Mouse (Mus musculus): ENCODE measurements around the gene Fubp1. TPM values are rescaled to one million over a fixed set of nuclear protein-coding genes. Genes with fewer than 3 reads are reported as not detected.

Fubp1 gene
- polyA plus RNA-seq, 1 experiment = 53.4 TPM

- peaks cover 3% of the 10 kb centered on the region for H3K79me3 ChIP-seq (ENCODE audit: low read depth)
- H3ac ChIP-seq (ENCODE audit: control insufficient read depth, insufficient read length, low read depth) = no peak overlapping the region
- no peak for TF ChIP-seq MYOG (IDR thresholded peaks at IDR 0.05; ENCODE audit: control insufficient read depth, extremely low read depth, insufficient read length)
- no peak for TF ChIP-seq FOSL1 (IDR thresholded peaks at IDR 0.05; ENCODE audit: insufficient read depth, low read length, poor library complexity, severe bottlenecking)
- TF ChIP-seq CTCF (IDR thresholded peaks at IDR 0.05; ENCODE audit: control insufficient read depth, insufficient read depth, insufficient read length) = no peak
- TF ChIP-seq CEBPB (IDR thresholded peaks at IDR 0.05; ENCODE audit: low read depth) = no peak
- TF ChIP-seq MYOD1 (IDR thresholded peaks at IDR 0.05; ENCODE audit: control insufficient read depth, insufficient read length, low read depth) = no peak
- TF ChIP-seq MAX (IDR thresholded peaks at IDR 0.05) = no peak
- no peak for TF ChIP-seq USF1 (IDR thresholded peaks at IDR 0.05; ENCODE audit: low read depth)
- H3K27me3 ChIP-seq (ENCODE audit: control insufficient read depth, insufficient read depth, insufficient read length) = no peaks in the 10 kb centered on the region
- peaks cover 18% of the 10 kb centered on the region for H3K79me2 ChIP-seq (ENCODE audit: control insufficient read depth, insufficient read depth)
- H3K4me3 ChIP-seq (ENCODE audit: insufficient read depth, poor library complexity, severe bottlenecking) = no peak overlapping the region
- H3K36me3 ChIP-seq (ENCODE audit: control insufficient read depth, insufficient read depth) = no peaks in the 10 kb centered on the region
These were observed 6.8 kb upstream of the Fubp1 start for GRCm38 (mm10) chr3:152203411-152203810.

- H3ac ChIP-seq (ENCODE audit: control insufficient read depth, insufficient read length, low read depth) = no peak overlapping the region
- H3K79me2 ChIP-seq (ENCODE audit: control insufficient read depth, insufficient read depth) = peaks cover 24% of the 10 kb centered on the region
- TF ChIP-seq CTCF (IDR thresholded peaks at IDR 0.05; ENCODE audit: control insufficient read depth, insufficient read depth, insufficient read length) (no peak), USF1 (IDR thresholded peaks at IDR 0.05; ENCODE audit: low read depth) (no peak), FOSL1 (IDR thresholded peaks at IDR 0.05; ENCODE audit: insufficient read depth, low read length, poor library complexity, severe bottlenecking) (no peak), MAX (IDR thresholded peaks at IDR 0.05) (no peak), MYOD1 (IDR thresholded peaks at IDR 0.05; ENCODE audit: control insufficient read depth, insufficient read length, low read depth) (no peak), MYOG (IDR thresholded peaks at IDR 0.05; ENCODE audit: control insufficient read depth, extremely low read depth, insufficient read length) (no peak), CEBPB (IDR thresholded peaks at IDR 0.05; ENCODE audit: low read depth) (no peak)
- peaks cover 7% of the 10 kb centered on the region for H3K79me3 ChIP-seq (ENCODE audit: low read depth)
- no peaks in the 10 kb centered on the region for H3K36me3 ChIP-seq (ENCODE audit: control insufficient read depth, insufficient read depth)
- H3K4me3 ChIP-seq (ENCODE audit: insufficient read depth, poor library complexity, severe bottlenecking) = no peak overlapping the region
- H3K27me3 ChIP-seq (ENCODE audit: control insufficient read depth, insufficient read depth, insufficient read length) = no peaks in the 10 kb centered on the region
These were observed 6.2 kb upstream of the Fubp1 start for GRCm38 (mm10) chr3:152203996-152204395.

GRCm38 (mm10) chr3:152204577-152204976 is 5.6 kb upstream of the Fubp1 start:
- Histone ChIP-seq H3K36me3 (ENCODE audit: control insufficient read depth, insufficient read depth) (no peaks in the 10 kb centered on the region), H3K79me3 (ENCODE audit: low read depth) (peaks cover 11% of the 10 kb centered on the region), H3K27me3 (ENCODE audit: control insufficient read depth, insufficient read depth, insufficient read length) (no peaks in the 10 kb centered on the region), H3K4me3 (ENCODE audit: insufficient read depth, poor library complexity, severe bottlenecking) (no peak overlapping the region), H3ac (ENCODE audit: control insufficient read depth, insufficient read length, low read depth) (no peak overlapping the region), H3K79me2 (ENCODE audit: control insufficient read depth, insufficient read depth) (peaks cover 29% of the 10 kb centered on the region)
- no peak for TF ChIP-seq MYOD1 (IDR thresholded peaks at IDR 0.05; ENCODE audit: control insufficient read depth, insufficient read length, low read depth)
- no peak for TF ChIP-seq MYOG (IDR thresholded peaks at IDR 0.05; ENCODE audit: control insufficient read depth, extremely low read depth, insufficient read length)
- no peak for TF ChIP-seq CTCF (IDR thresholded peaks at IDR 0.05; ENCODE audit: control insufficient read depth, insufficient read depth, insufficient read length)
- no peak for TF ChIP-seq MAX (IDR thresholded peaks at IDR 0.05)
- TF ChIP-seq USF1 (IDR thresholded peaks at IDR 0.05; ENCODE audit: low read depth) = no peak
- no peak for TF ChIP-seq CEBPB (IDR thresholded peaks at IDR 0.05; ENCODE audit: low read depth)

- Histone ChIP-seq H3K27me3 (ENCODE audit: control insufficient read depth, insufficient read depth, insufficient read length) (no peaks in the 10 kb centered on the region), H3K36me3 (ENCODE audit: control insufficient read depth, insufficient read depth) (peaks cover 9% of the 10 kb centered on the region), H3K79me3 (ENCODE audit: low read depth) (peaks cover 27% of the 10 kb centered on the region), H3K79me2 (ENCODE audit: control insufficient read depth, insufficient read depth) (peaks cover 52% of the 10 kb centered on the region), H3K4me3 (ENCODE audit: insufficient read depth, poor library complexity, severe bottlenecking) (no peak overlapping the region), H3ac (ENCODE audit: control insufficient read depth, insufficient read length, low read depth) (no peak overlapping the region)
- TF ChIP-seq CTCF (IDR thresholded peaks at IDR 0.05; ENCODE audit: control insufficient read depth, insufficient read depth, insufficient read length) (no peak), FOSL1 (IDR thresholded peaks at IDR 0.05; ENCODE audit: insufficient read depth, low read length, poor library complexity, severe bottlenecking) (no peak), MAX (IDR thresholded peaks at IDR 0.05) (no peak), CEBPB (IDR thresholded peaks at IDR 0.05; ENCODE audit: low read depth) (no peak), MYOG (IDR thresholded peaks at IDR 0.05; ENCODE audit: control insufficient read depth, extremely low read depth, insufficient read length) (no peak), MYOD1 (IDR thresholded peaks at IDR 0.05; ENCODE audit: control insufficient read depth, insufficient read length, low read depth) (no peak), USF1 (IDR thresholded peaks at IDR 0.05; ENCODE audit: low read depth) (no peak)
These were observed 3.1 kb upstream of the Fubp1 start for GRCm38 (mm10) chr3:152207156-152207555.

GRCm38 (mm10) chr3:152208096-152208885 is 1.9 kb upstream of the Fubp1 start:
- Histone ChIP-seq H3K79me3 (ENCODE audit: low read depth) (peaks cover 38% of the 10 kb centered on the region), H3K36me3 (ENCODE audit: control insufficient read depth, insufficient read depth) (peaks cover 19% of the 10 kb centered on the region), H3ac (ENCODE audit: control insufficient read depth, insufficient read length, low read depth) (no peak overlapping the region), H3K79me2 (ENCODE audit: control insufficient read depth, insufficient read depth) (peaks cover 64% of the 10 kb centered on the region), H3K27me3 (ENCODE audit: control insufficient read depth, insufficient read depth, insufficient read length) (no peaks in the 10 kb centered on the region), H3K4me3 (ENCODE audit: insufficient read depth, poor library complexity, severe bottlenecking) (no peak overlapping the region)
- TF ChIP-seq MAX (IDR thresholded peaks at IDR 0.05) (no peak), MYOG (IDR thresholded peaks at IDR 0.05; ENCODE audit: control insufficient read depth, extremely low read depth, insufficient read length) (no peak), FOSL1 (IDR thresholded peaks at IDR 0.05; ENCODE audit: insufficient read depth, low read length, poor library complexity, severe bottlenecking) (no peak), CTCF (IDR thresholded peaks at IDR 0.05; ENCODE audit: control insufficient read depth, insufficient read depth, insufficient read length) (no peak), MYOD1 (IDR thresholded peaks at IDR 0.05; ENCODE audit: control insufficient read depth, insufficient read length, low read depth) (no peak), USF1 (IDR thresholded peaks at IDR 0.05; ENCODE audit: low read depth) (no peak), CEBPB (IDR thresholded peaks at IDR 0.05; ENCODE audit: low read depth) (no peak)

Measured in C2C12 (cell line).